Mouse (Mus musculus) G1E (cell line): ENCODE results near the gene Gpr55. TPM values are rescaled to one million over a fixed set of nuclear protein-coding genes. Genes with fewer than 3 reads are reported as not detected.

Experiments used
- ATAC-seq: 2 replicates; pipeline ENCODE4 v1.8.0; 2016; ENCODE audit warnings: mild to moderate bottlenecking; ENCODE audit not compliant: insufficient number of reproducible peaks, poor library complexity, low FRiP score, severe bottlenecking; ENCODE audit errors: extremely low read depth
- DNase-seq: peaks from one replicate; pipeline ENCODE4 v3.0.0; 2012; ENCODE audit warnings: low spot score
- H3K27me3 ChIP-seq: 2 replicates; pipeline ENCODE4 v1.6.1; 2012; ENCODE audit warnings: mild to moderate bottlenecking, low read length, inconsistent platforms; ENCODE audit not compliant: insufficient read depth
- H3K36me3 ChIP-seq: replicated peaks from 2 replicates; pipeline ENCODE3; 2012; ENCODE audit warnings: mild to moderate bottlenecking, inconsistent platforms
- H3K4me1 ChIP-seq: 2 replicates; pipeline ENCODE4 v1.6.1; 2012; ENCODE audit warnings: low read depth, low read length, inconsistent platforms, mixed read lengths; ENCODE audit not compliant: insufficient read depth
- H3K4me3 ChIP-seq: 2 replicates; pipeline ENCODE4 v1.5.1; 2012; ENCODE audit warnings: low read depth, mild to moderate bottlenecking, inconsistent platforms, low read length, moderate library complexity, mixed read lengths
- H3K9me3 ChIP-seq: replicated peaks from 2 replicates; pipeline ENCODE4 v1.6.1; 2012; ENCODE audit warnings: inconsistent platforms
- CTCF ChIP-seq: IDR thresholded peaks from 2 replicates; pipeline ENCODE4 v1.5.1; 2012; ENCODE audit warnings: low read depth, low read length, inconsistent platforms, mixed read lengths
- GATA1 ChIP-seq: IDR thresholded peaks from 2 replicates; pipeline ENCODE4 v1.6.1; 2012; ENCODE audit warnings: borderline replicate concordance, low read length, inconsistent platforms, mixed read lengths
- GATA2 ChIP-seq: IDR thresholded peaks from 2 replicates; pipeline ENCODE4 v1.6.1; 2012; ENCODE audit warnings: low read depth, low read length, inconsistent platforms, borderline replicate concordance
- POLR2AphosphoS5 ChIP-seq: IDR thresholded peaks from 2 replicates; pipeline ENCODE4 v1.6.1; 2012; ENCODE audit warnings: low read depth, low read length, inconsistent platforms; ENCODE audit not compliant: insufficient replicate concordance
- TAL1 ChIP-seq: conservative IDR thresholded peaks from 2 replicates; pipeline ENCODE4 v1.6.1; 2012; ENCODE audit warnings: low read depth, low read length, inconsistent platforms, mixed read lengths
- polyA plus RNA-seq: library from polyadenylated mRNA; stranded (reverse); fragments of >175 nt; gene quantifications from 2 replicates; pipeline ENCODE4 v1.2.3, GENCODE M21; 2012
- total RNA-seq, 2 experiments: library from RNA; stranded (forward) in 1 of 2; stranded (reverse) in 1 of 2; fragments of 200-1000 nt in 1 of 2; fragments of >200 nt in 1 of 2; fragmentation: Nextera tagmentation in 1 of 2; gene quantifications; 2 replicates each; pipeline ENCODE4 v1.2.3; 2014 to 2017

The Gpr55 gene
- total RNA-seq (2014; fragmentation: Nextera tagmentation) (0.30 and 0.44 TPM in 2 replicates), total RNA-seq (2017) (0.93 and 1.2 TPM in 2 replicates), polyA plus RNA-seq (0.14 and 0.37 TPM in 2 replicates)

GRCm38 (mm10) chr1:85960873-85961272 lies at the start of gene Gpr55:
Gene Gpr55 (minus strand): TSS chr1:85961007.
- H3K9me3 ChIP-seq = no peaks in the 10 kb centered on the region
- peak; percentile 49 for DNase-seq
- no peak for TF ChIP-seq POLR2AphosphoS5
- no peak for TF ChIP-seq GATA2
- TF ChIP-seq CTCF = no peak
- TF ChIP-seq TAL1 = no peak
- no peak for TF ChIP-seq GATA1
- H3K36me3 ChIP-seq = no peaks in the 10 kb centered on the region
- H3K4me3 ChIP-seq = peak within 1 kb of the TSS; percentile 2; the same call in 1 of the 2 replicates
- ATAC-seq = peak; percentile 81
- H3K27me3 ChIP-seq = peaks cover 10% of the 10 kb centered on the region
- peaks cover 54% of the 10 kb centered on the region for H3K4me1 ChIP-seq

DNA sequence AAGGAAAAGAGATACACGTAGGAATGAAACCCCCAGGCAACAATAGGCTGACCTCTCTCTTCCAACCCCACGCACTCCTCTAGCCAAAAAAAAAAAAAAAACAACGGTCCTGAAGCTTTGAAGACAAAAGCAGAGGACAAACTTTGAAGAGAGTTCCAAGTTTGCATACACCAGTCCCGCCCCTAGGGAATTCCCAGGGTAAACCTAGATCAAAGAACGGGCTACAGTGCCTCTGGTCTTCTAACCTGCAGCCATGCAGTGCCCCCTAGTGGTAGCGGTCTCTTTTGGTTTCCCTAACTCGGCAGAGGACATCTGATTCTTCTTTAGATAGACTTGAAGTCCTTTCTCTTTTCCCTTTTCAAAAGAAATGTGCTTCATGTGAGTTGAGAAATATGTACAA lies 47.0 kb upstream of the Gpr55 start:
- peaks cover 11% of the 10 kb centered on the region; the same call in 1 of the 2 replicates for H3K27me3 ChIP-seq
- no peaks in the 10 kb centered on the region for H3K36me3 ChIP-seq
- no peak for TF ChIP-seq TAL1
- TF ChIP-seq CTCF = peak; percentile 86
- DNase-seq = peak; percentile 71
- no peak overlapping the region for H3K4me3 ChIP-seq
- peak; percentile 66; the same call in 1 of the 2 replicates for ATAC-seq
- H3K4me1 ChIP-seq = no peaks in the 10 kb centered on the region
- peaks cover 4% of the 10 kb centered on the region; the same call in 1 of the 2 replicates for H3K9me3 ChIP-seq

DNA sequence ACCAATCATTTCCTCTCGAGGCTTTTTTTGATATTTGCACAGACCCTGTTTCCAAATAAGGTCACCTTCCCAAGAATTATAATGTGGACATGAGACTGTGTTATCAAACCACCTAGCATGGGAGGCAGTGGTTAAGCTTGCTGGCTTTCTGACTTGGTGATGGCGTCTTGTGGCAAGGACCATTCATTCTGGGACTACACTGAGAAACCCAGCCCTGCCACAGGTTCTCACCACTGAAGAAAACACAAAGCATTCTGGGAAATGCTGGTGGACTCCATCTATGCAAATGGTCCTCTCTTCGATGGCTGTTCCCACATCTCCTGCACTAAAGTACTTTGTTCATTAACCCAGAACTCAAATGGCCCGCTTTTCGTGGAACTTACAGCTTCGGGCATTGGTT lies 45.2 kb upstream of the Gpr55 start:
- DNase-seq = no peak
- TF ChIP-seq POLR2AphosphoS5 (no peak), CTCF (no peak), TAL1 (no peak), GATA2 (no peak), GATA1 (no peak)
- no peaks in the 10 kb centered on the region for H3K4me1 ChIP-seq
- no peak overlapping the region for H3K4me3 ChIP-seq
- peaks cover 11% of the 10 kb centered on the region; the same call in 1 of the 2 replicates for H3K27me3 ChIP-seq
- H3K9me3 ChIP-seq = no peaks in the 10 kb centered on the region
- no peaks in the 10 kb centered on the region for H3K36me3 ChIP-seq
- ATAC-seq = no peak

DNA sequence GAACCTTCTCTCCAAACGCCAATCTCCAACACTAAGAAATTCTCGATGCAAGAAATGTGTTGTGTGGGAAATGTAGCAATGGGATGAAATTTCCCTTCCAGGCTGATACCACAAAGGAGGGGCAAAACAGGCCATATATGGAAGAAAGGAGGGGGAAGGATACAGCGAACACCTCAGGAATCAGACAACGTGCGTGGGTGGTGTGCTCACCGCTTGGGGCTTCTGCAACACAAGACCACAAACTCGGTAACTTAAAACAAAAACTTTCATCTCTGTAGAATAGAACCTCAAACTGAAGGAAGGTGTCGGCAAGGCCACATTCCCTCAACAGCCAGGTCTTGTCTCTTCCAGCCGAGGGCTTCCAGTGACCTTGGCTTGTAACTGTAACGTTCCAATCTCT lies 44.7 kb upstream of the Gpr55 start:
- ATAC-seq (no peak), DNase-seq (no peak)
- Histone ChIP-seq H3K4me3 (no peak overlapping the region), H3K4me1 (no peaks in the 10 kb centered on the region), H3K9me3 (no peaks in the 10 kb centered on the region), H3K36me3 (no peaks in the 10 kb centered on the region), H3K27me3 (peaks cover 11% of the 10 kb centered on the region; the same call in 1 of the 2 replicates)
- TF ChIP-seq GATA2 = no peak
- TF ChIP-seq TAL1 = no peak
- TF ChIP-seq GATA1 = no peak

GRCm38 (mm10) chr1:85999853-86000570 lies 39.2 kb upstream of the Gpr55 start:
- Histone ChIP-seq H3K36me3 (no peaks in the 10 kb centered on the region), H3K27me3 (peaks cover 2% of the 10 kb centered on the region; the same call in 1 of the 2 replicates), H3K4me1 (no peaks in the 10 kb centered on the region), H3K4me3 (no peak overlapping the region), H3K9me3 (peaks cover 4% of the 10 kb centered on the region)
- no peak for ATAC-seq
- TF ChIP-seq CTCF = no peak
- no peak for TF ChIP-seq GATA2
- no peak for TF ChIP-seq TAL1
- no peak for TF ChIP-seq POLR2AphosphoS5
- no peak for TF ChIP-seq GATA1
- no peak for DNase-seq

- TF ChIP-seq TAL1 (no peak), CTCF (no peak), GATA2 (no peak)
- H3K36me3 ChIP-seq = no peaks in the 10 kb centered on the region
- no peaks in the 10 kb centered on the region for H3K4me1 ChIP-seq
- H3K9me3 ChIP-seq = peaks cover 4% of the 10 kb centered on the region
- DNase-seq (no peak), ATAC-seq (no peak)
- H3K27me3 ChIP-seq = peaks cover 2% of the 10 kb centered on the region
- no peak overlapping the region for H3K4me3 ChIP-seq
Measured at GRCm38 (mm10) chr1:85998012-85998411, 37.2 kb upstream of the Gpr55 start.
